Comparison of ENCODE assay signal across 26 mouse cellular contexts in the genomic region with DNA sequence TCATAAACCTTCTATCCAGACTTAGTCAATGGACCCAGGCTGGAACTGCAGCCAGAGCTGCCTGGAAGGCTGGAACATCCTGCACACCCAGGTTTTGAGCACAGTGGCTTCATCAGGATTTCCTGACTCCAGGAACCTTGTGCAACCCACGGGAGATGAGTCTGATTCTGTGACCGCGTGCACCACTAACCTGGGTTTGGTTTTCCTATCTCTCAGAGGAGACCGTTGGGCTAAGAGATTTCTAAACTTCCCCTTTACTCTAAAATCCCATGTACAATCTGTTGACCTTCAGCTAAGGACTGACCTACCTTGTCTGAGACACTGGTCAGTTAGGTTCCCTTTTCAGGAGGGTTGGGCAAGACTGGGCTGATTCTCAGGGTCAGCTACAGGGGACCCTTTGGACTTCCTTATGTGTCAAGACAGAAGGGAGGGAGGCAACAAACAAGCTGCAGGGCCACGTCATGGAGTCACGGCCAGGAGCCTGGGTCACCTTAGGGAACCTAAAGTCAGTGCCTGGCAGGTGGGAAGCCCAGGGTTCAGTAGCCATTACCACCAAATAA. TPM values are rescaled to one million over a fixed set of nuclear protein-coding genes. Genes with fewer than 3 reads are reported as not detected.
DNase-seq lines count a peak whose midpoint lies in the region; ATAC-seq and TF ChIP-seq lines count a peak whose summit lies in the region.
"Had no signal": no experiment of that assay in that cellular context is flagged by ENCODE, and none has a peak within 500 bp of the region (broad histone marks: within the 10 kb centered on the region; RNA-seq: fewer than 3 reads in every experiment).

No protein-coding gene starts in this region.

- TF ChIP-seq CTCF in MEL (IDR thresholded peaks at IDR 0.05 in 2 of 3, conservative IDR thresholded peaks at IDR 0.05 in 1 of 3; ENCODE audit: control insufficient read depth in 1 of 3, insufficient read depth in 1 of 3, low read depth in 2 of 3, low read length in 3 of 3, poor library complexity in 1 of 3, severe bottlenecking in 1 of 3): no peak
- TF ChIP-seq CTCF in forebrain, postnatal 0 days (IDR thresholded peaks at IDR 0.05; ENCODE audit: low read depth): no peak

- H3K36me3 ChIP-seq in heart, embryonic 10.5 days: no peaks in the 10 kb centered on the region
- peaks cover 10 to 48% of the 10 kb centered on the region in 2 experiments for H3K36me3 ChIP-seq in MEL (ENCODE audit: control insufficient read depth in 1 of 2, insufficient read depth in 2 of 2, low read length in 2 of 2)
- H3K36me3 ChIP-seq in liver, embryonic 12.5 days: peaks cover 49% of the 10 kb centered on the region
- peaks cover 60% of the 10 kb centered on the region for H3K36me3 ChIP-seq in megakaryocyte, embryonic 14.5 days (replicated peaks; ENCODE audit: low read length)
- no peaks in the 10 kb centered on the region for H3K36me3 ChIP-seq in forebrain, postnatal 0 days (ENCODE audit: insufficient read depth)
- H3K36me3 ChIP-seq in hindbrain, embryonic 13.5 days: no peaks in the 10 kb centered on the region
- H3K36me3 ChIP-seq: forebrain, embryonic 10.5 days had no signal

- no peak for DNase-seq in heart, embryonic 10.5 days (ENCODE audit: low spot score)
- no peak for DNase-seq in heart, postnatal 25 days (ENCODE audit: low spot score)
- DNase-seq in MEL (ENCODE audit: low read depth, low spot score): peak; percentile 59
- no peak for DNase-seq in forebrain, postnatal 0 days
- DNase-seq in kidney, postnatal 36 days: no peak
- DNase-seq: adrenal gland, postnatal 14 days; cerebellum, adult 11 months; cerebellum, postnatal 14 days; embryo, embryonic 11 days; gastrocnemius, postnatal 14 days; kidney, adult 18-20 months; kidney, postnatal 10 days; retina, postnatal 1 day had no signal

- intact Hi-C loops in heart, postnatal 25 days (cut with DNase I): no loop called here

- H3K4me2 ChIP-seq in liver, embryonic 12.5 days: peak overlapping the region; percentile 82
- H3K4me2 ChIP-seq in forebrain, postnatal 0 days (ENCODE audit: low read depth): no peak overlapping the region
- H3K4me2 ChIP-seq in hindbrain, embryonic 13.5 days: no peak overlapping the region

- TF ChIP-seq RAD21 in MEL (IDR thresholded peaks at IDR 0.05; ENCODE audit: low read depth, low read length): no peak

- WGBS in heart, embryonic 10.5 days: 69% methylated on average over 6 of the region's 6 CpGs
- 20% methylated on average over 6 of the region's 6 CpGs for WGBS in liver, embryonic 12.5 days (ENCODE audit: insufficient replicate concordance)
- 84% methylated on average over 6 of the region's 6 CpGs for WGBS in forebrain, postnatal 0 days
- 84% methylated on average over 6 of the region's 6 CpGs for WGBS in hindbrain, embryonic 13.5 days

- H3K79me2 ChIP-seq in MEL (ENCODE audit: control insufficient read depth, insufficient read depth, low read length, poor library complexity): peaks cover 53% of the 10 kb centered on the region

- peaks cover 38% of the 10 kb centered on the region for H3K27me3 ChIP-seq in heart, embryonic 10.5 days (ENCODE audit: insufficient read depth, poor library complexity, severe bottlenecking)
- H3K27me3 ChIP-seq in MEL (ENCODE audit: control insufficient read depth in 1 of 2, insufficient read depth in 2 of 2, low read length in 2 of 2): no peaks in the 10 kb centered on the region
- H3K27me3 ChIP-seq in liver, embryonic 12.5 days (replicated peaks): no peaks in the 10 kb centered on the region
- H3K27me3 ChIP-seq in megakaryocyte, embryonic 14.5 days (replicated peaks): peaks cover 5% of the 10 kb centered on the region
- 0 out of 2 replicates have a peak, but pooled peaks cover 4% of the 10 kb centered on the region for H3K27me3 ChIP-seq in forebrain, postnatal 0 days (ENCODE audit: insufficient read depth, low read length)
- peaks cover 44% of the 10 kb centered on the region for H3K27me3 ChIP-seq in hindbrain, embryonic 13.5 days

- no peaks in the 10 kb centered on the region for H3K9me3 ChIP-seq in heart, embryonic 10.5 days
- no peaks in the 10 kb centered on the region for H3K9me3 ChIP-seq in MEL (replicated peaks; ENCODE audit: insufficient read depth, low read length)
- H3K9me3 ChIP-seq in liver, embryonic 12.5 days (replicated peaks): no peaks in the 10 kb centered on the region
- H3K9me3 ChIP-seq in megakaryocyte, embryonic 14.5 days: no peaks in the 10 kb centered on the region
- H3K9me3 ChIP-seq in forebrain, postnatal 0 days (ENCODE audit: low read length): no peaks in the 10 kb centered on the region
- no peaks in the 10 kb centered on the region for H3K9me3 ChIP-seq in hindbrain, embryonic 13.5 days
- H3K9me3 ChIP-seq: forebrain, embryonic 10.5 days had no signal

- ATAC-seq in liver, embryonic 12.5 days: no peak
- no peak for ATAC-seq in forebrain, postnatal 0 days
- ATAC-seq in hindbrain, embryonic 13.5 days (ENCODE audit: low FRiP score): no peak
- ATAC-seq: lung, postnatal 0 days; midbrain, embryonic 16.5 days had no signal

- TF ChIP-seq EP300 in MEL (IDR thresholded peaks at IDR 0.05; ENCODE audit: low read depth in 1 of 2, low read length in 2 of 2): peak; percentile 67 to 76

- H3K27ac ChIP-seq in heart, embryonic 10.5 days: no peak overlapping the region
- H3K27ac ChIP-seq in MEL (ENCODE audit: control insufficient read depth, low read depth, low read length): peak overlapping the region; percentile 97
- H3K27ac ChIP-seq in liver, embryonic 12.5 days: peak overlapping the region; percentile 97
- H3K27ac ChIP-seq in forebrain, postnatal 0 days (ENCODE audit: low read depth, low read length): no peak overlapping the region
- no peak overlapping the region for H3K27ac ChIP-seq in hindbrain, embryonic 13.5 days
- H3K27ac ChIP-seq: forebrain, embryonic 10.5 days had no signal

- H3K9ac ChIP-seq in MEL (ENCODE audit: control insufficient read depth, low read depth, low read length, poor library complexity, severe bottlenecking): peak overlapping the region; percentile 95
- H3K9ac ChIP-seq in liver, embryonic 12.5 days: peak overlapping the region; percentile 88
- no peak overlapping the region for H3K9ac ChIP-seq in forebrain, postnatal 0 days
- H3K9ac ChIP-seq in hindbrain, embryonic 13.5 days: no peak overlapping the region

- peaks cover 30% of the 10 kb centered on the region for H3K4me1 ChIP-seq in heart, embryonic 10.5 days
- peaks cover 5 to 54% of the 10 kb centered on the region in 2 experiments for H3K4me1 ChIP-seq in MEL (ENCODE audit: control insufficient read depth in 1 of 2, insufficient read depth in 2 of 2, low read length in 2 of 2)
- H3K4me1 ChIP-seq in liver, embryonic 12.5 days: peaks cover 81% of the 10 kb centered on the region
- peaks cover 95% of the 10 kb centered on the region for H3K4me1 ChIP-seq in megakaryocyte, embryonic 14.5 days
- H3K4me1 ChIP-seq in forebrain, postnatal 0 days (ENCODE audit: insufficient read depth): no peaks in the 10 kb centered on the region
- H3K4me1 ChIP-seq in hindbrain, embryonic 13.5 days (replicated peaks): peaks cover 4% of the 10 kb centered on the region; the same call in 1 of the 2 replicates

- 0 out of 4 replicates have a peak, but pooled peaks of 1 of the 2 experiments have one; percentile 6 for TF ChIP-seq POLR2A in MEL (IDR thresholded peaks at IDR 0.05; ENCODE audit: control insufficient read depth in 1 of 2, insufficient read depth in 1 of 2, low read depth in 1 of 2, low read length in 2 of 2, poor library complexity in 1 of 2)

- 0 out of 2 replicates have a peak overlapping the region, but pooled peaks have one; percentile 23 for H3K4me3 ChIP-seq in heart, embryonic 10.5 days
- peak overlapping the region; percentile 88 to 89 for H3K4me3 ChIP-seq in MEL (ENCODE audit: control insufficient read depth in 1 of 2, insufficient read depth in 1 of 2, low read depth in 2 of 2, low read length in 2 of 2)
- peak overlapping the region; percentile 78 for H3K4me3 ChIP-seq in liver, embryonic 12.5 days
- peak overlapping the region; percentile 90 for H3K4me3 ChIP-seq in megakaryocyte, embryonic 14.5 days (replicated peaks)
- H3K4me3 ChIP-seq in forebrain, postnatal 0 days (ENCODE audit: low read depth, low read length): no peak overlapping the region
- H3K4me3 ChIP-seq in hindbrain, embryonic 13.5 days: no peak overlapping the region
- H3K4me3 ChIP-seq: forebrain, embryonic 10.5 days had no signal

RNA-seq across cellular contexts. Expression of a gene that starts 2.9 kb away (rescaled TPM):
- 11.0 and 12.2 TPM in 2 replicates for polyA plus RNA-seq in heart, embryonic 10.5 days (2016; fragmentation: Nextera tagmentation; extraction: Ambion mirVana)
- not detected for total RNA-seq in heart, postnatal 25 days (2021)
- 75.1 and 82.9 TPM in 2 replicates for total RNA-seq in MEL (2012; rRNA removed)
- polyA plus RNA-seq in MEL (2012; ENCODE audit: insufficient read depth in 1 of 2, insufficient read length in 2 of 2, low read depth in 1 of 2, low replicate concordance in 2 of 2, missing spikeins in 1 of 2): 100 to 1,000 TPM; 194 to 277 TPM
- 117 and 121 TPM in 2 replicates for polyA plus RNA-seq in liver, embryonic 12.5 days (2016; fragmentation: Nextera tagmentation; extraction: Ambion mirVana)
- 225 and 586 TPM in 2 replicates for polyA plus RNA-seq in megakaryocyte, embryonic 14.5 days (2012; ENCODE audit: insufficient read depth, low replicate concordance)
- total RNA-seq in forebrain, postnatal 0 days (2014; rRNA removed): not detected in 2 replicates
- not detected in 2 replicates for polyA plus RNA-seq in forebrain, postnatal 0 days (2015; fragmentation: Nextera tagmentation; extraction: Ambion mirVana)
- polyA plus RNA-seq in hindbrain, embryonic 13.5 days (2015; fragmentation: Nextera tagmentation; extraction: Ambion mirVana): 0.19 and 0.23 TPM in 2 replicates
- total RNA-seq: gastrocnemius, postnatal 14 days; layer of hippocampus, adult 8-10 months; left cerebral cortex, postnatal 25 days had no signal
- polyA plus RNA-seq: frontal cortex, adult 2 months; midbrain, embryonic 16.5 days had no signal

RNA-seq across cellular contexts. Expression of a gene that starts 22.2 kb away (rescaled TPM):
- polyA plus RNA-seq in heart, embryonic 10.5 days (2016; fragmentation: Nextera tagmentation; extraction: Ambion mirVana): 17.8 and 23.8 TPM in 2 replicates
- 10 to 100 TPM; 23.5 to 24.7 TPM for total RNA-seq in heart, postnatal 25 days (2021)
- total RNA-seq in MEL (2012; rRNA removed): 7.5 and 8.0 TPM in 2 replicates
- 10 to 100 TPM in 1 of 2 experiments, not detected in 1; 16.4 TPM for polyA plus RNA-seq in MEL (2012; ENCODE audit: insufficient read depth in 1 of 2, insufficient read length in 2 of 2, low read depth in 1 of 2, low replicate concordance in 2 of 2, missing spikeins in 1 of 2)
- 12.5 and 13.6 TPM in 2 replicates for polyA plus RNA-seq in liver, embryonic 12.5 days (2016; fragmentation: Nextera tagmentation; extraction: Ambion mirVana)
- polyA plus RNA-seq in megakaryocyte, embryonic 14.5 days (2012; ENCODE audit: insufficient read depth, low replicate concordance): 1.1 and 1.7 TPM in 2 replicates
- 35.4 and 43.4 TPM in 2 replicates for total RNA-seq in forebrain, postnatal 0 days (2014; rRNA removed)
- 7.7 and 16.8 TPM in 2 replicates for polyA plus RNA-seq in forebrain, postnatal 0 days (2015; fragmentation: Nextera tagmentation; extraction: Ambion mirVana)
- polyA plus RNA-seq in hindbrain, embryonic 13.5 days (2015; fragmentation: Nextera tagmentation; extraction: Ambion mirVana): 33.7 and 33.9 TPM in 2 replicates

RNA-seq across cellular contexts. Expression of a gene that starts 35.3 kb away (rescaled TPM):
- polyA plus RNA-seq in heart, embryonic 10.5 days (2016; fragmentation: Nextera tagmentation; extraction: Ambion mirVana): 37.0 and 45.2 TPM in 2 replicates
- total RNA-seq in heart, postnatal 25 days (2021): 10 to 100 TPM; 11.5 to 11.6 TPM
- 20.3 and 22.5 TPM in 2 replicates for total RNA-seq in MEL (2012; rRNA removed)
- polyA plus RNA-seq in MEL (2012; ENCODE audit: insufficient read depth in 1 of 2, insufficient read length in 2 of 2, low read depth in 1 of 2, low replicate concordance in 2 of 2, missing spikeins in 1 of 2): 10 to 100 TPM in 1 of 2 experiments, not detected in 1; 50.2 TPM
- 24.9 and 26.3 TPM in 2 replicates for polyA plus RNA-seq in liver, embryonic 12.5 days (2016; fragmentation: Nextera tagmentation; extraction: Ambion mirVana)
- 4.1 and 10.3 TPM in 2 replicates for polyA plus RNA-seq in megakaryocyte, embryonic 14.5 days (2012; ENCODE audit: insufficient read depth, low replicate concordance)
- total RNA-seq in forebrain, postnatal 0 days (2014; rRNA removed): 26.9 and 33.3 TPM in 2 replicates
- polyA plus RNA-seq in forebrain, postnatal 0 days (2015; fragmentation: Nextera tagmentation; extraction: Ambion mirVana): 20.0 and 32.7 TPM in 2 replicates
- polyA plus RNA-seq in hindbrain, embryonic 13.5 days (2015; fragmentation: Nextera tagmentation; extraction: Ambion mirVana): 40.8 and 46.8 TPM in 2 replicates

RNA-seq across cellular contexts. Expression of a gene that starts 55.7 kb away (rescaled TPM):
- polyA plus RNA-seq in heart, embryonic 10.5 days (2016; fragmentation: Nextera tagmentation; extraction: Ambion mirVana): not detected in 2 replicates
- total RNA-seq in heart, postnatal 25 days (2021): not detected
- total RNA-seq in MEL (2012; rRNA removed): not detected in 2 replicates
- polyA plus RNA-seq in MEL (2012; ENCODE audit: insufficient read depth in 1 of 2, insufficient read length in 2 of 2, low read depth in 1 of 2, low replicate concordance in 2 of 2, missing spikeins in 1 of 2): not detected
- polyA plus RNA-seq in liver, embryonic 12.5 days (2016; fragmentation: Nextera tagmentation; extraction: Ambion mirVana): not detected in 2 replicates
- not detected in 2 replicates for polyA plus RNA-seq in megakaryocyte, embryonic 14.5 days (2012; ENCODE audit: insufficient read depth, low replicate concordance)
- total RNA-seq in forebrain, postnatal 0 days (2014; rRNA removed): not detected in 2 replicates
- not detected in 2 replicates for polyA plus RNA-seq in forebrain, postnatal 0 days (2015; fragmentation: Nextera tagmentation; extraction: Ambion mirVana)
- polyA plus RNA-seq in hindbrain, embryonic 13.5 days (2015; fragmentation: Nextera tagmentation; extraction: Ambion mirVana): 0.08 and 0.13 TPM in 2 replicates
- total RNA-seq: gastrocnemius, postnatal 14 days; hematopoietic stem cell, adult 5-6 weeks; layer of hippocampus, adult 8-10 months; left cerebral cortex, postnatal 25 days; megakaryocyte-erythroid progenitor cell, adult 5-6 weeks had no signal
- polyA plus RNA-seq: embryonic facial prominence, embryonic 14.5 days; forebrain, embryonic 10.5 days; heart, embryonic 14.5 days; lung, postnatal 0 days; midbrain, embryonic 16.5 days had no signal

Comparison
In these comparisons a context has a peak if more than half of its experiments do, and no peak if none do; other contexts are left out.
1. H3K27ac ChIP-seq: peak in MEL (single experiment) and liver, embryonic 12.5 days (single experiment); none in heart, embryonic 10.5 days (single experiment), forebrain, postnatal 0 days (single experiment) and hindbrain, embryonic 13.5 days (single experiment).
2. H3K4me3 ChIP-seq: peak in heart, embryonic 10.5 days (single experiment), MEL (2 of 2), liver, embryonic 12.5 days (single experiment) and megakaryocyte, embryonic 14.5 days (single experiment); none in forebrain, postnatal 0 days (single experiment) and hindbrain, embryonic 13.5 days (single experiment).
3. H3K9ac ChIP-seq: peak in MEL (single experiment) and liver, embryonic 12.5 days (single experiment); none in forebrain, postnatal 0 days (single experiment) and hindbrain, embryonic 13.5 days (single experiment).